Mouse (Mus musculus): ENCODE measurements around the gene Wfdc2.

Gene Wfdc2

GRCm38 (mm10) chr2:164562391-164563188 is at the start of gene Wfdc2:
Gene Wfdc2, plus strand, starts transcription at chr2:164562413.
- no peak for DNase-seq

- DNase-seq = no peak
Measured at GRCm38 (mm10) chr2:164513389-164513788, 48.8 kb upstream of the Wfdc2 start.

- no peak for DNase-seq
Measured at GRCm38 (mm10) chr2:164514916-164515315, 47.3 kb upstream of the Wfdc2 start.

GRCm38 (mm10) chr2:164515897-164516296 is 46.3 kb upstream of the Wfdc2 start:
- DNase-seq = no peak

GRCm38 (mm10) chr2:164516592-164516991 is 45.6 kb upstream of the Wfdc2 start:
- no peak for DNase-seq

- DNase-seq = peak; percentile 76
Measured at GRCm38 (mm10) chr2:164517485-164518221, 44.6 kb upstream of the Wfdc2 start.

GRCm38 (mm10) chr2:164518266-164519170 is 43.7 kb upstream of the Wfdc2 start:
- DNase-seq = no peak

GRCm38 (mm10) chr2:164519171-164519526 is 43.1 kb upstream of the Wfdc2 start:
- DNase-seq = no peak

- peak; percentile 51 for DNase-seq
Measured at GRCm38 (mm10) chr2:164520782-164521181, 41.4 kb upstream of the Wfdc2 start.

GRCm38 (mm10) chr2:164521841-164522240 is 40.4 kb upstream of the Wfdc2 start:
- DNase-seq = peak; percentile 60

- DNase-seq = peak; percentile 18
Measured at GRCm38 (mm10) chr2:164522280-164522679, 39.9 kb upstream of the Wfdc2 start.

- no peak for DNase-seq
Measured at GRCm38 (mm10) chr2:164523301-164523773, 38.9 kb upstream of the Wfdc2 start.

GRCm38 (mm10) chr2:164528557-164528956 is 33.7 kb upstream of the Wfdc2 start:
- DNase-seq = no peak

- DNase-seq = peak; percentile 75
Measured at GRCm38 (mm10) chr2:164531169-164531568, 31.0 kb upstream of the Wfdc2 start.

- peak; percentile 36 for DNase-seq
Measured at GRCm38 (mm10) chr2:164534315-164534714, 27.9 kb upstream of the Wfdc2 start.

- no peak for DNase-seq
Measured at GRCm38 (mm10) chr2:164537003-164537402, 25.2 kb upstream of the Wfdc2 start.

GRCm38 (mm10) chr2:164540652-164541427 is 21.4 kb upstream of the Wfdc2 start:
- DNase-seq = no peak

- DNase-seq = no peak
Measured at GRCm38 (mm10) chr2:164542132-164542531, 20.1 kb upstream of the Wfdc2 start.

- no peak for DNase-seq
Measured at GRCm38 (mm10) chr2:164542598-164542997, 19.6 kb upstream of the Wfdc2 start.

GRCm38 (mm10) chr2:164543745-164544144 is 18.5 kb upstream of the Wfdc2 start:
- DNase-seq = no peak

GRCm38 (mm10) chr2:164544454-164545097 is 17.6 kb upstream of the Wfdc2 start:
- DNase-seq = no peak

GRCm38 (mm10) chr2:164549338-164549737 is 12.9 kb upstream of the Wfdc2 start:
- DNase-seq = no peak

Measured in thymus, postnatal 14 days (tissue).